Mouse (Mus musculus) CH12.LX (cell line): ENCODE data around the gene Recql.

Source experiments
- CTCF ChIP-seq, 2 experiments: IDR thresholded peaks in 1 of 2; conservative IDR thresholded peaks in 1 of 2; 2 replicates each; pipeline ENCODE4 v1.5.1; 2011 to 2012; ENCODE audit warnings: low read depth in 2 of 2, low read length in 2 of 2, improper control_type of control experiment in 1 of 2, inconsistent platforms in 1 of 2, mild to moderate bottlenecking in 1 of 2, moderate library complexity in 1 of 2
- EP300 ChIP-seq: IDR thresholded peaks from 2 replicates; pipeline ENCODE4 v1.6.1; 2011; ENCODE audit warnings: low read length, improper control_type of control experiment
- MAFK ChIP-seq: IDR thresholded peaks from 2 replicates; pipeline ENCODE4 v1.6.1; 2011; ENCODE audit warnings: low read length, improper control_type of control experiment; ENCODE audit not compliant: insufficient replicate concordance
- MEF2A ChIP-seq: IDR thresholded peaks from 2 replicates; pipeline ENCODE4 v1.6.1; 2014; ENCODE audit warnings: low read depth, mild to moderate bottlenecking, inconsistent platforms, low read length, improper control_type of control experiment, borderline replicate concordance

- TF ChIP-seq EP300 (no peak), CTCF (conservative IDR thresholded peaks at IDR 0.05 in 1 of 2, IDR thresholded peaks at IDR 0.05 in 1 of 2; ENCODE audit: low read depth in 2 of 2, low read length in 2 of 2) (no peak), MEF2A (no peak), MAFK (no peak)
Measured at GRCm38 (mm10) chr6:142367565-142367964, 19.3 kb downstream of the Recql start.
